Mouse (Mus musculus) cerebral cortex, adult 2 months (tissue): ENCODE measurements around the gene Ankrd52.

Source experiments
- WGBS: fragments of 180-500 bp; shearing (Covaris S2); methylation state at CpG from one replicate; pipeline ENCODE4 v1.1.7; 2018; 5-methylcytosine and 5-hydroxymethylcytosine counted together

Ankrd52 gene

DNA sequence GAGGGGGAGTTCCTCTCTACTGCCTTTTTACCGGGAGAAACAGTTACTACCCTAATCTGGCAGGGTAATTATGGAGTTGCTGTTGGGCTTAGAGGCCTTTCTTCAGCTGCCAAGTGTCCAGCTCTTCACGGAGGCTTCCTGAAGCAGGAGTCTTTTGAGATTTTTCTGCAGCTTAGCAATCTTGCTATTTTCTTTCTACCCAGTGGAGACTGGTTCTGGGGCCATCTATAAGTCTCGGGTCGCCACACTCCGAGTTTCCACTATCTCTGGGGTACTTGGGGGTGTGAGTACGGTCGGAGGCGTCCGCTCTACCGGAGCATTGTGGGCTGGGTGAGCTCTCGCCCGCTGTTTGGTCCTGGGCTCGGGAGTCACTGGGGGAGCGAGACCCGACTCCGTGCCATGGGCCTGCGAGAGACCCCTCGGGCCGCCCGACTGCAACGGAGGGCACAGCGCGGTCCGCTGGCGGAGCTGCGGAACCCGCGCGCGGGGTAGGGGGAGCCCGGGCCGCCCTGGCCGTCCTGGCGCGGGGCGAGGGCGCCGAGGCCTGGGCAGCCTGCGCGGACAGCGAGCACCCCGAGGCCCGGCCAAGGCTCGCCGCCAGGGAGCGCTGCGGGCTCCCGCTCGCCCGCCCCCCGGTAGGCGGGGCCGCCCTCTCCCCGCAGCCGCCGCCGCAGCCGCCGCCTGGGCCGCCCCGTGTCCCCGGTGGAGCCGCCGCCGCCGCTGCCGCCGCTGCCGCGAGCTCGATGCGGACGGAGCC is at the start of gene Ankrd52:
Gene Ankrd52, plus strand, starts transcription at position 661 of the 757 bp plus-strand sequence.
- WGBS = under 1% methylated on average over 73 of the region's 73 CpGs

DNA sequence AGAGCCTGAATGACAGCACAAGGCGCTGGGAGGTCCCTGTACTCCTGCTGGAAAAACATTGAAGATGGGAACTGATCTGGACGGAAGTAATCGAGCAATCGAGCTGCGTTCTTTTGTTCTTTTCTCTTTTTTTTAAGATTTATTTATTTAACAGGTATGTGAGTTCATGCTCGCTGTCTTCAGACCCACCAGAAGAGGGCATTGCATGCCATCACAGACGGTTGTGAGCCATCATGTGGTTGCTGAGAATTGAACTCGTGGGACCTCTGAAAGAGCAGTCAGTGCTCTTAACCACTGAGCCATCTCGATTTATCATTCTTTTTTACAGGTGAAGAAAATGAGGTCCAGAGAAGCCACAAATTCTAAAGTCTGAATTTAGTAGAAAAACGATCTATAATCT is 49.3 kb upstream of the Ankrd52 start:
- WGBS = 85% methylated on average over 10 of the region's 10 CpGs

DNA sequence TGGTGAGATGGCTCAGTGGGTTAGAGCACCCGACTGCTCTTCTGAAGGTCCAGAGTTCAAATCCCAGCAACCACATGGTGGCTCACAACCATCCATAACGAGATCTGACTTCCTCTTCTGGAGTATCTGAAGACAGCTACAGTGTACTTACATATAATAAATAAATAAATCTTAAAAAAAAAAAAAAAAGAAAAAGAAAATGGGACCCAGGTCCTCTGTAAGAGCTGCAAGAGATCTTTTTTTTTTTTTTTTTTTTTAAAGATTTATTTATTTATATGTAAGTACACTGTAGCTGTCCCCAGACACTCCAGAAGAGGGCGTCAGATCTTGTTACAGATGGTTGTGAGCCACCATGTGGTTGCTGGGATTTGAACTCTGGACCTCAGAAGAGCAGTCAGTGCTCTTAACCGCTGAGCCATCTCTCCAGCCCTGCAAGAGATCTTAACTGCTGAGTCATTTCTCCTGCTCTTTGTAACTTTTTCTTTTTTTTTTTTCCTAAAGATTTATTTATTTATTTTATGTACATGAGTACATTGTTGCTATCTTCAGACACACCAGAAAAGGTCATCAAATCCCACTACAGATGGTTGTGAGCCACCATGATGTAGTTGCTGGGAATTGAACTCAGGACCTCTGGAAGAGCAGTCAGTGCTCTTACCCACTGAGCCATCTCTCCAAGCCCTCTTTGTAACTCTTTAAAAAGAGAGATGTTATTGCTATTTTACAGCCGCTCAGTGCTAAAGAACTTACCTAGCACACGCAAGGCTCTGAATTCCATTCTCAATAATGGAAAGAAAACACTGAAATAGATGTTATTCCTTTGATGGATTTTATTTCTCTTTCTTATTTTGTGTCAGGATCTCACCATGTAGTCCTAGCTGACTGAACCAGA is 44.3 kb upstream of the Ankrd52 start:
- 77% methylated on average over 6 of the region's 6 CpGs for WGBS

DNA sequence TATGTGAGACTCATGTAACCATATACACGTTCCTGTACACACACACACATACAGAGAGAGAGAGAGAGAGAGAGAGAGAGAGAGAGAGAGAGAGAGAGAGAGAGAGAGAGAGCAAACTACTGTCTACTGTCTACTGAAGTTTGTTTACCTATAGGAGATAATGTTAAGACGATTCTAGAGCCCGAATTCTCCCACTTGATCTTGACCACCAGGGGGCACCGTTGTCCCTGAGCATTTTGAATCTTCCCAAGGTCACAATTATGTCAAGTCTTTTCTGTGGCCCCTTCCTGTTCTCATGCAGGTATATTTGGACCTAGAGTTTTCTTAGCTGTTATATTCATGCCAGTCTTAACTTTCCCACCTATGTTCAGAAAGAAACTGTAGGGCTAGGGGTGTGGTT is 41.3 kb upstream of the Ankrd52 start:
- WGBS = 4% methylated on average over 4 of the region's 4 CpGs

DNA sequence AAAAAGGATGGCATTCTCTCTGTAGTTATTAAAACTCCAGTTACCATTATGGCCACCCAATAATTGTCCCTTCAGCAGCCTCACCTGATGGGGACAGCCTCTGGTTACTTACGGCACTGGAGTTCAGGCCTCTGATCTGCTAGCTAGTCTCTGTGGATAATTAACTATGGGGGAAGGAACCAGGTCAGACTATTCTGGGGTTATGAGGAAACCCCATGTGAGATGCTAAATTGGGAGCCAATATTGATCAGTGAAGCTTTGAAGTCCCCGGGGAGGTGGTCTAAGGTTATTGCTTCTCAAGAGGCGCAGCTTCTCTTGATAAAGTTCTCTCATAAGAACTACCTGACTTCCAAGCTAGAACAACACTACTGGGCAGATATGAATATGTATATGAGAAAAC is 40.7 kb upstream of the Ankrd52 start:
- 97% methylated on average over 3 of the region's 3 CpGs for WGBS

DNA sequence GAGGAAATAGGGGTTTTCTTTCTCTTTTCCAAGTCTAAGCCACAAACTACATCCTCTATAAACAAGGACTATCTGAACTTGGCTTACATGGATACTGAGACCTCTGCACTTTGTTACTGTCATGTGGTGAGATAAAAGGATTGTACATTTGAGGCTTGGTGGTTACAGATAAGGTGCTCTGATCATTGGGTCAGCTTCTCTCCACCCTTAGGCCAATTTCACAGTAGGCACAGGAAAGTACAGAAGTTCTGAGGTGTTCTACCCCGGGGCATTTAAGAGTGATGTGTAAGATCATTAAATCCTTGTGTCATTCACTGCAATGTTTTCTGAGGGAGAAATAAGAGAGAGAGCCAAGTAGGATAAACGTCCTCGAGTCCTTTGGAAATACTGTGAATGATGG is 40.3 kb upstream of the Ankrd52 start:
- WGBS = 71% methylated on average over 3 of the region's 3 CpGs

DNA sequence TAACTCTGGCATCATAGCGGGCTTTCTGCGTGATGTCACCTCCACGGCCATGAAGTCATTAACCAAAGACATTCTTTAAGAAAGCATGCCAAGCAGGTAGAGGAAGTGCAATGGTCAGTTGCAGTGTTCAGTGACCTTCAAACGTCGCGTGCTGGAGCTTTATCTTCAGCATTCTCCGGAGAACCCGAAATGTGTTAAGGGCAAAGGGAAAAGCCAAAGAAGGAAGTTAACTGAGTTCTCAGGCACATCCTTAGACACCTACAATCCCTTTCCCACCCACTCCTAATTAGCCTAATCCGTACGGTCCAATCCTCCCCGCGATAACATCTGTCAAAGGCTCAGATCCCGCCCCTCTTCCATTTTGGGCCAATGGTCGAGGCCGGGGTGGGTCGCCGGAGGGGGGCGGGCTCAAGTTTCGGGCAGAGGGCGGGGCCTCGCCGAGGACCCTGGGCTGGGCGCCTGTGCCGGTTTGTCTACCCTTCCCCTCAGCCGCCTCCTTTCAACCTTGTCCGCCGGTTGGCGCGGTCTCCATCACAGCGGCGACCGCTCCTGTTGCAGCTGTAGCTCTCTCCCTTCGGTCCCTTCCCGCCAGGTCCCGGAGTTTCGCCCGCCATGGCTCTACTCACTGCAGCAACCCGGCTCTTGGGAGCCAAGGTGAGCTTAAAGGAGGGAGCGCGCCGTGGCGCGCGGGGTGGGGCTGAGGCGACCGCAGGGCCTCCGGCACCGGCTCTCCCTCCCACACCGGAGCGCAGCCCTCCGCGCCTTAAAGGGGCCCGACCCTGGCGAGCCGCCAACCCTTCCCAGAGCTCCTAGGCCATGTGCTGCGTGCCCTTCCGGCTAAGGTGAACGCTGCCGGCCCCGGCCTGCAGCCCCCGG is 39.4 kb upstream of the Ankrd52 start, which contains the start of gene Cs:
Gene Cs, plus strand, starts transcription at position 429 of the 876 bp plus-strand sequence.
- WGBS = under 1% methylated on average over 61 of the region's 61 CpGs

DNA sequence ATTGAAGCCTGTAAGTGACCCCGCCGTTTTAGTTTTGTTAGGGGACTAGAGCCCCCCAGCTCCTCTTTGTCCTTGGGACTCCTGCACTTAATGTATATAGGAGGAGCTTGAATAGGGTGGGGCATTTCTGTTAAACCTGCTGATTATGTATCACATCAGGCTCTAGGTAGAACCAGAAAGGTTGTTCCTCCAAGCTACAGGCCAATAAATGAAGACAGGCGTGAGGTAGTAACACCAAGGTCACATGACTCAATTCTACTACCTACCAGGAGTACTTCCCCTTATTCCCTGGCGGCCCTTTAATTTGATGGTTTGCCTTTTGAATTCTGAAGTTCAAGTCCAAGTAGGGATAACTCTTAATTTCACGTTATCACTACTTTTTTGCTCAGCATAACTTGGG is 38.5 kb upstream of the Ankrd52 start:
- WGBS = 8% methylated on average over 5 of the region's 5 CpGs

DNA sequence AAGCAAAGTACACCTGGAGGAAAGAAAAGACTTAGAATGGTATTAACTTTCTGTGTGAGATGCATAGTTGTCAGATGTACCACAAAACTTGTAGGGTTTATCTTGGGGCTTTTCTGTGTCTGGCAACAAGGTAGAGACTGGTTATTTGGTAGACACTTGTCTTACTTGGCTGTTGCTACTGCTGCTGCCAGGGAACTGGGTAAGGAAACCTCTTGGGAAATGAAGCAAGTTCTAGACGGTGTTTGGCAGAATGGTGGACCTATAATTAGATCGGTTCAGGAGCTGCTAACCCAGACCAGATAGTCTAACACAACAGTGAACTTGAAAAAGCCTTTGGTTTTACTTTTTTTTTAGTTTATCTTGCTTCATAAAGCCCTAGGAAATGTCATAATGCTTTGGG is 38.0 kb upstream of the Ankrd52 start:
- WGBS = 17% methylated on average over 2 of the region's 2 CpGs

DNA sequence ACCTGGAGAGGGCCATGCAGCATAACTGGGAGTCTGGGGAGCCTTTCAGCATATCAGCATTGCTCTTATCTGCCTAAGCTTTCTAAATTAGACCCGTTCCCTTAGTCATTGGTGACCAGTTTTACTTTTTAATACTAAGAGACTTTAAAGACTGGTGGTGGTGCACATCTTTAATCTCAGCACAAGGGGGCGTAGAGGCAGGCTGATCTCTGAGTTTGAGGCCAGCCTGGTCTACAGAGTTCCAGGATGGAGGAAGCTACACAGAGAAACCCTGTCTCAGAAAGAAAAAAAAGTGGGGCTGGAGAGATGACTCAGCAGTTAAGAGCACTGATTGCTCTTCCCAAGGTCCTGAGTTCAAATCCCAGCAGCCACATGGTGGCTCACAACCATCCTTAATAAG is 36.7 kb upstream of the Ankrd52 start:
- 73% methylated on average over 2 of the region's 2 CpGs for WGBS

DNA sequence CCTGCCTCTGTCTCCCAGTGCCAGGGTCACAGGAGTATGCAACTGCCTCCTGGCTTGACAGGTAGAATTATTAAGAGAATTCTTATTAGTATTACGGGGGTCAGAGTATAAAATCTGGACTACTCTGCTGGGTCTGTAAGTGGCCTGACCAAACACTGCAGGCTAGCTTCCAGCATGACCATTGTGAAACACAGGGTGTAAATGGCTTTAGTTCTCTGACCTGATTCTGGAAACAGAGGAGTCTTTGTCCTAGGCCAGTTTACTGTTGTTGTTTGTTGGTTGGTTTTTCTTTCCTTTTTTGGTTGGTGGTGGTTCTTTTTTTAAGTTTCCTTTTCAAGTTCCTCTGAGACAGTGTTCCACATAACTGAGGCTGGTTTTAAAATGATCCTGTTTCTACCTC is 33.5 kb upstream of the Ankrd52 start:
- 76% methylated on average over 1 of the region's 1 CpGs for WGBS

DNA sequence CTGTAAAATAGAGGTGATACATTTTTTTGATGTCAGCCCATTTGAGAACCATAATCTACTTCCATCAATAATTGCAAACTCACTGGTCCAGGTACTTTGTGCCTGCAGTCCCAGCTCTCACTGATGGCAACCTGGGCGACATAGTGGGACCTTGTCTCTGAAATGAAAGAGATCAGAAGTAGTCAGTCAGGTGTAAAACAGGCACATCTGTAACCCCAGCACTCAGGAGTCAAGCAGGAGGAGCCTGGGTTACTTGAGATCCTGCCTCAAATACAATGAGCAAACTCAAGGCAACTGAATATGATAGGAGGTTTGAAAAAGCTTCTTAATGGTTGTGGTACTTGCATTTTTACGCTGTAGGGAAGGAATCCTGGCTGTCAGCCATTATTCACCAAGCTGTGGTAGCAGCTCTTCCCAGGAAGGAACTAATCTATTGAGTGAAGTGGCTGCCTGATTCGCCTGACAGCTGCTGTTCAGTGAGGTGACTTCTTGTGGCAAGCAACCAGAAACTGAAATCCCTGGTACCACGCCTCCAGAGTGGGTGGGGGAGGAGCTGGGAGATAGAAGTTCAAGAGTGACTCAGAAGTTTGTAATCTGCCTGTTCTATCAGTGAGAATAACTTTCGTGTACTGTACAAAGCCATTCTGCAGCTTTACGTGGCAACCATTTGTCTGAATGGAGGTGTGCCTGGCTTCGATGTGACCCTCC is 32.2 kb upstream of the Ankrd52 start:
- 12% methylated on average over 7 of the region's 7 CpGs for WGBS

DNA sequence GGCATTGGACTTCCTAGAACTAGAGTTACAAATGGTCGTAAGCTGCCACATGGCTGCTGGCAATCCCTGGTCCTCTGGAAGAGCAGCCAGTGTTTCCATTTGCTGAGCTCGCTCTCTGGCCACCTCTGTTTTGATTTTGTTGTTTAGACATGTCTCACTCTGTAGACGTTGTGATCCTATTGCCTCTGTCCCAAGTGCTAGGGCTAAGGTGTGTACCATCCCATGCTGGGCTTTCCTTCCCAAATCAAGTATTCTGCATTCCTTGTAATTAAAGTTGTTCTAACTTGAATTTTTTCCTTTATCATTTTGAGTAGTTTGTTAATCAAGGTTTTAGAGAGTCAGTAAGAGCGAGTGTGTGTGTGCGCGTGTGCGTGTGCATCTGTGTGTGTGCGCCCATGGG is 29.4 kb upstream of the Ankrd52 start:
- WGBS = 88% methylated on average over 8 of the region's 8 CpGs

DNA sequence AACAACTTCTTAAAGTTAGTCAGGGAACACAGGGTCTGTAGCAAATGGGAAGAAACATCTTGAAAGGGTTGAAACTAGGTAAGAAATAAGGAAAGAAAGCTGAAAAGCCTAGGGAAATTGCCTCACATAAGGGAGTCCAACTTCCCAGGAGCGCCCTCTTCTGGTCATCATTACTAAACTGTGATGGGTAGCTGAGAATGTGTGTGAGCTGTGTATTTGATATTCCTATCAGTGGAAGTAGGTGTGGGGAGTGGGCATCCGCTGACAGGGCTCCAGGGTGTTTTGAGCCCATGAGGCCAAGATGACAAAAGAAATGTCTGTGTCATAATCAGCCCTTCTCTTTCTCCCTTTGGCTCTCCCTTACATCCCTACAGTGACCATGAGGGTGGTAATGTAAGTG is 18.1 kb upstream of the Ankrd52 start:
- WGBS = 49% methylated on average over 2 of the region's 2 CpGs

DNA sequence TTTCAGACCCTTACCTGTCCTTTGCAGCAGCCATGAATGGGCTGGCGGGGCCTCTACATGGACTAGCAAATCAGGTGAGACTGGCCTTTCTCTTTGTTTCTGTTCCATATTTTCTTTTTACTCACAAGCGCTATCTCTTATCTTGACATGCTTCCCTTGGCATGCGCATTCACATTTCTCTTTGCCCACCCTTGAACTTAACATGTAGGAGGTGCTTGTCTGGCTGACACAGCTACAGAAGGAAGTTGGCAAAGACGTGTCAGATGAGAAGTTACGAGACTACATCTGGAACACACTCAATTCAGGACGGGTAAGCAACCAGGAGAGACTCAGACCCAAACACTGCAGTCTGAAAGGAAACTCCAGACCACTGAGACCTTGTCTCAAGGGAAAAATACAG is 17.7 kb upstream of the Ankrd52 start:
- WGBS = 76% methylated on average over 6 of the region's 6 CpGs

DNA sequence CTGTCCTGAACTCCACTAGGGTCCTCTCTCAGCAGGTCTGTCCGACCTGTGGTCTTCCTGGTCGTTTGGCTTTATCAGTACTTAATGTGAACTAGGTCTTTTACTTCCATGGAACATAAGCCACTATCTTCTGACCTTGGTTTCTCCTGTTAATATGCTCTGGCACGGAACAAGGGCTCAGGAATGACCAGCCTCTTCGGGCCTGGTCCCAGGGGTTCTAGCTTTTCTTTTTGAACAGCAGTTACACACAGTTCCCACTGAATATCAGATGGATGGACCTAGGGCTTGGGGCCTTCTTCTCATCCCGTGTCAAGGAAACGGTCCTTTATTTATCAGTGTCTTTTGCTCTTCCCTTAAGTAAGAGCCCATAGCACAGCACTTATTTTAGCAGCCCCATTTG is 15.1 kb upstream of the Ankrd52 start:
- 84% methylated on average over 6 of the region's 6 CpGs for WGBS

DNA sequence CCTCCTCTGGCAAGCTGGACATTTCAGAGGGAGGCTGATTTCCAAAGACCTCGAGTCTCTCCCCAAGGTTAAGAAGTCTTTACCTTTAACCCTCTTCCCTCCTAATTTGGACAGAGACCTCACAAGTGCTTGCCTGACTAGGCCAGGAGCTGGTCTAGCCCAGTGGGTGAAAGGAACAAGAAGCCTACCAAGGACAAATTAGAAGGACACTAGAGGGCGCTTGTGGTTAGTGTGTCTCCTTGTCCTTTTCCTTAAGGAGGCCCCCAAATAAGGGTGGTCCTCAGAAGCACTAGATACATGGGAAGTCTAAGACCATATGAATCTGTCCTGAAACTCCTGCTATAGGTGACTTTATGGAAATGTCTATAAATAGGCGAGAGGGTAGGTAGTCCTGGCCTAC is 14.3 kb upstream of the Ankrd52 start:
- whole genome bisulfite sequencing = 45% methylated on average over 3 of the region's 3 CpGs

DNA sequence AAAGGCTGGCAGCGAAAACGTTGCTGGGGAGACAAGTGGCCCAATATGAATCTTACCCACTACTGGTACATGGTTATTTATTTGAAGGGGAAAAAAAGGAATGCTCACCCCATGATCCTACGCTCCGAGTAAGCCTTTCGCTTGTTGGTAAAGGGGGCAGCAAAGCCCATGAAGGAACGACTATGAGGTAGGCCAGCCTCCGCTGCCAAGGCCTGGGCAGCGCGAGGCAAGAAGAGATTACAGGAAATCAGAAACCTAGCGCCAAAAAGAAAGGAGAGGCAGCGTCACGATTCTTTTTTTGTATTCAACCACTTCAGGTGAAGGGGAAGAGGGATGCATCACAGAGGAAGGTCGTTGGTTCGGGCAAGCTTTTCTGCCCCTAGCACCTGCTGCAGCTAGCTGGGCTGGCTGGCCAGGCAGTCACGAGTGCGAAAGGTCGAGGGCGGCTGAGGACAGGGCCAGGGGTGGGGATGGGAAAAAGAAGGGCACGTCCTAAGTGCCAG is 9.0 kb upstream of the Ankrd52 start:
- 6% methylated on average over 19 of the region's 19 CpGs for WGBS

DNA sequence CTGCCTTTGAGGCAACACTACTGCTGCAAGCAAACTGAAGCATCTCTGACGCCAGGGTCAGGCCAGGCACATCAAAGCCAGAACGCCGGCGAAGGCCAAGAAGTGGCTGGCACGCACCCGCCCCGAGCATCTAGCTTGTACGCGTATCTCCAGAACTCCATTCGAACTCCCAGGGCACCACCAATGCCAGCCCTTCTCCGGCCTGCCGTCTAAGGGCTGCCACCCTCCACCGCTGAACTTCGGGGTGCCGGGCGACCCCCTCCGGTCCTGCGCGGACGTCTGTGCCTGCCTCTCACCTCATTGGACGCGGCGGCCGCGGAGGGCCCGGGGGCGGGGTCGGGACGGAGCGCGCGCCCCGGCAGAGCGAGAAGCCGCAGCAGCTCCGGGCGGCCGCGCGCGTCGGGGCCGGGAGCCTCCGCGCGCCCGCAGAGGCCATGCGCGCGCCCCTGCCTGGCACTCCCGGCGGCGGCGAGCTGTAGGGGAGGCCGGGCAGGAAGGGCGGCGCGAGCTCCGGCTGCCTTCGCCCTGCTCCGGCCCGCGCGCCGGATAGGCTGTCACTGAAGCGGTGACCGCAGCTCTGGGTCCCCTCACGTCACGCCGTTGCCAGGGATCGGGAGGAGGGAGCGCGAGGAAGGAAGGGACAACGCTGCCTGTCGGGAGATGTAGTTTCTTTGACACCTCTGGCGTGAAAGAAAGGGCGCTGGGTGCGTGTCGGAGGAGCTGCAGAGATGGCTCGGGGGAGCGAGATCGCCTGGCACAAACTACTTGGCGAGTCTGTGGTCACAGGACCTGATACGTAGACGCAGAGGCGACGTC is 8.3 kb upstream of the Ankrd52 start, which contains the start of gene Coq10a:
Gene Coq10a, minus strand, starts transcription at position 596 of the 816 bp plus-strand sequence.
- under 1% methylated on average over 87 of the region's 87 CpGs for WGBS

DNA sequence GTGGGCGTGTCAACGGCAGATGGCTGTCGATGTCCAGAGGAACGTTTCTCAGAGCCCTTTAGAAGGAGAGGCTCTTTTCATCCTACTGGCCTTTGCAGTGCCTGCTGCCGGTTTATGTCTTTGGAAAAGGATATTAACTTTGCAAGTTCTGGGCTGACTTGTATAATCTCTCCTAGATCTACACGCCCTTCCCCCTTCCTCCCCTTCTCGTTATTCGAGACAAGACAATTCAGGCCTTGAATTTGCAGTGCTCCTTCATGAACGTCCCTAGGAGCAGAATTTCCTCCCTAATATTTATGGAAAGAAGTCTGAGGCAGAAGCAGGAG is 7.7 kb upstream of the Ankrd52 start:
- WGBS = under 1% methylated on average over 9 of the region's 9 CpGs
